Mouse (Mus musculus): ENCODE results near the gene Sipa1l3.

DNA sequence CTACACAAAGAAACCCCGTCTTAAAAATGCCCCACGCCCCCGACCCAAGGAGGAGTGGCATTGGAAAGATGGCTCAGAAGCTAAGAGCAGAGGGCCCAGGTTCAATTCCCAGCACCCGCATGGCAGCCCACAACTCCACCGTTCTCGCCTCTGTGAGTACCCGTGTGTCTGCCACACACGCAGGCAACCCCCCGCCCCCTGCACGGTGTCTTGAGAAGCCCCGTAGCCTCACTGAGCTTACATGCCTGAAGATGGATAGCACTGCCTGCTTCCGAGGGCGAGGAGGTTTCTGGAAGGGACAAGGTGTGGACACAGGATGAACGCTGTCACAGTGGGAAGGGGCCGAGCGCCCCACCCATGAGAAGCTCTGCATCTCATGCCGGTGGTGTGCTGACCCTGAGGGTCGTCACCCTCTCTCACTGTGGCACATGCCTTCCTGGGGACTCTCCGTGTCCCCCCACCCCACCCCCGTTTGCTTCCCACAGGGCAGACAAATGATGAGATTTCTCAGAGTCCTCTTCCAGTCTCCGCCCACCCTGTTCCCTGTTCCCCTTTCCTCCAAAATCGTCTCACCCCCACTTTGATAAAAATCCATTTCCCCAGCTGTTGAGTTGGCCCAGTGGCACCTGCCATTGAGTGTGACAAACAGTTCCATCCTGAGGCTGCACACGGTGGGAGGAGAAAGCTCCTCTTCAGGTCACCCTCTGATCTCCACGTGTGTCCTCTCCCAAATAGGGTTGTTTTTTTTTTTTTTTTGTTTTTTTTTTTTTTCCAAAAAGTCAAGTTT, 222.4 kb downstream of the Sipa1l3 start:
- TF ChIP-seq CTCF (IDR thresholded peaks at IDR 0.05; ENCODE audit: extremely low read depth, insufficient read depth, low read length): no peak
- no peak for TF ChIP-seq POLR2A (IDR thresholded peaks at IDR 0.05; ENCODE audit: extremely low read depth, insufficient read depth, low read length)

Measured in cortical plate, adult 2 months (tissue).